Mouse (Mus musculus) c-Kit-positive CD71-positive TER-119-positive erythroid progenitor cells, embryonic 14.5 days (primary cell): Measurements from ENCODE around the gene Gm20388.

ENCODE experiments used
- DNase-seq: peaks from one replicate; pipeline ENCODE4 v3.0.0-alpha.2; 2013; ENCODE audit warnings: low spot score

The Gm20388 gene

DNA sequence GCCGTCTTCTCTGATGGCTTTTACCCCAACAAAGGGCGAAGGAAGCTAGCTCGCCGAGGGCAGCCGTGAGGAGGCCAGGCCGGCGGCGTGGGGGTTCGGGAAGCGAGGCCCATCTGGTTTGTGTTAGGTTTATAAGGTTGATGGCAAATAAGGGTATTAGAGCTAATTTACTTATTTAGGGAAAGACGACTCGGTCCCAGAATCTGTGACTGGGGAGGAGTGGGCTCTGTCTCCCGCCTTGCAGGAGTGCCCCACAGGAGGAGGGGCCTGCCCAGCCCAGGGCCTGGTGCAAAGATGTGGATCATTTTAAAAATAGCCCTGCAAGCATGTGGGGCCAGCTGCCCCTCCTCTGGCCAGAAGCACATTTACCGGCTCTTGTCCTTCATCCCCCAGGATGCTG, 928.4 kb downstream of the Gm20388 start:
- no peak for DNase-seq

DNA sequence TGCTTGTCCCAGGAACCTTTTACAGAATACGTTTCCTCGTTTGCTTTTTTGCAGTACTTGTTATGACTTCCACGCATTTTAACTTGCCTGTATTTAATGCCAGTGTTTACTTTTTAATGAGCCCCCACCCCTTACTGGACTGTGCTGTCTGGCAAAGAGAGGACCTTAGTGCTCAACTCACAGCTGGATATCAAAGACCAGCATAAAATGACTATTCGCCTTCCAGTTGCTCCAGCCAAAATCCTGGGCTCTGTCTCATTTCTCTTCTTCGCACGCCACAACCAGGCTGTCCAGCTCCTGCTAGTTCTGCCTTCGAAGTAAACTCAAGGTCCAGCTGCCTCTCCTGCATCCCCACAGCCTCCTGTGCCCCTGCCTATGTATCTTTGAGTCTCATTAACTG, 932.4 kb downstream of the Gm20388 start:
- no peak for DNase-seq

- no peak for DNase-seq
Observed at GRCm38 (mm10) chr8:120846018-120846417, 935.4 kb downstream of the Gm20388 start.

DNA sequence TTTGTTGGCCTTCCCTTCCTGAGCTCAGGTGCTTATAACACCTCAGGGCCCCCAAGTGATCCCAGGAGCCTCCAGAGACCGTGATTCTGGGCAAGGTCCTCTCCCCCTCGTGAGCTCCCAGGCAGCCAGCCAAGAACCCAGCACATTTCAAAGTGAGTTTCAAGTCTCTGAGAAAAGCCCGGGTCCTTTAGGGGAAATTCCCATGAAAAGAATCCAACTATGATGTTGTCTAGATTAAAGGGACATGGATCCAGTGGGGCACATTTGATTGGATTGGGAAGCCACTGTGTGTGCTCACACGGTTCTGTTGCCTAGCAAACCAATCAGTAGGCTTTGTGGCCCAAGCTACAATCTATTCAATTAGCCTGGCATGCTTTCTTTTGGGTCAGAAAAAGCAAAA, 936.6 kb downstream of the Gm20388 start:
- no peak for DNase-seq

- DNase-seq = no peak
Observed at GRCm38 (mm10) chr8:120847735-120848134, 937.1 kb downstream of the Gm20388 start.

GRCm38 (mm10) chr8:120848434-120848833, 937.8 kb downstream of the Gm20388 start:
- no peak for DNase-seq

- DNase-seq = no peak
Observed at GRCm38 (mm10) chr8:120851411-120851810, 940.8 kb downstream of the Gm20388 start.

- no peak for DNase-seq
Observed at GRCm38 (mm10) chr8:120859881-120860280, 949.2 kb downstream of the Gm20388 start.

DNA sequence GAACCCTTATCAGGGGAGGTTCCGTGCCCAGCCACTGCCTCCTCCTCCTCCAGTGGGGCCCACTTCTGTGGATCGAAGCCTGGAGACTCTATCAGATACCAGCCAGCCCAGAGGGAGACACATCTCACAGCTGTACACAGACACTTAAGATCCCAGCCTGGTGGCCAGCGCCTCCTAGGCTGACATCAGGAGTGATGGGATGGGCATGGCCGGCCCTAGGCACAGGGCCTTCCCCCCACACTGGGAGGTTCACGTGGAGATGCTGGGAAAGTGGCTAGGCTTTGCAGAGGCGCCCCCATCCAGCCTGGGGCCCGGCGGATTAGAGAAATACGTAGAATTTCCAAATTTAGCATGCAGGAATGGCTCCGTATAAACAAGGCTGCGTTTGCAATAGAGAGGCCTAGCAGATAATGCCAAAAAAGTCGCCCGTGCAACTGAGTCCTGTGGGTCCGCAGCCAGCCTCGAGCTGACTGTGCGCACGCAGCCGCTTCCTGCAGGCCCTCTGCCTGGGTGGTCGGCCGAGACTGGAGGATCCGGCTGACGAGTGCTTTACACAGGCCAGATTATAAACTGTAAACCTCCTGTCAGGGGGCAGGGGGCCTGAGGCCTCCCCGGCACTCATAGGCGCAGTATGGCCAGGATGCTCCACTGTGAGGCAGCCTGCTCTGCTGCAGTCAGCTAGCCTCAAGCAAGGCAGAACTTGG, 949.9 kb downstream of the Gm20388 start:
- DNase-seq = no peak

DNA sequence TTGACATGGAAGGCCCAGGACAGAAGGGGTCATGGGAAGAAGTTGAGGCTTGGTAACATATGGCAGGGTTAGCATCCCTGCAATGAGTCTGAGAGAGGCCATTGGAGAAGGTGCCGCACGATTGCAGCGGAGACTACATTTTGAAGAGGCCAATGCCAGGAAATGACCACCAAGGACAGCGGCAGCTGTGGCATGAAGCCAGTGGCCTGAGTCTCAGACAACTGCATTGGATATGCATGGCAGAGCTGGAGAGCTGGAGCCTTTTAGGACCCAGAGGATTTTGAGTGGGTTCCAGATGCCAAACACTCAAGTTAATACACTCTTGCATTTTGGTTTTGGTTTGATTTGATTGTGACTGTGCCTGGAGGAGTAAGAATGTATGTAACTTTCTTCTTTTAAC, 953.0 kb downstream of the Gm20388 start:
- DNase-seq = no peak

DNA sequence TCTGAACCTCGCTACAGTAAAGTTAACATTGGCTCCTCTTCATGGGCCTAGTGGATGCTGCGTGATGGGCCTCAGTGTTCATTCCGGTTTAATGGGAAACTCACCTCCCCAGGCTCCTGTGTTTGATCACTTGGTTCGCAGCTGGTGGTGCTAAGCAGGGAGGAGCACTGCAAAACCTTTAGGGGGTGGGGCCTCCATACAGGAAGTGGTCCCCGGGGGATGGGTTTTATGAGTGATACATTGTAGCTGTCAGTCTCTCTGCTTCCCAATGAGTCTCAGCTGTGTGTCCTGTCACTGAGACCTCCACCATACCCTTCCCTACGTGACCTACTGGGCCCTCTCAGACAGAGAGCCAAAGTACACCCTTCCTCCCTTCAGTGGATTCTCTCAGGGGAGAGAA, 956.7 kb downstream of the Gm20388 start:
- DNase-seq = no peak

DNA sequence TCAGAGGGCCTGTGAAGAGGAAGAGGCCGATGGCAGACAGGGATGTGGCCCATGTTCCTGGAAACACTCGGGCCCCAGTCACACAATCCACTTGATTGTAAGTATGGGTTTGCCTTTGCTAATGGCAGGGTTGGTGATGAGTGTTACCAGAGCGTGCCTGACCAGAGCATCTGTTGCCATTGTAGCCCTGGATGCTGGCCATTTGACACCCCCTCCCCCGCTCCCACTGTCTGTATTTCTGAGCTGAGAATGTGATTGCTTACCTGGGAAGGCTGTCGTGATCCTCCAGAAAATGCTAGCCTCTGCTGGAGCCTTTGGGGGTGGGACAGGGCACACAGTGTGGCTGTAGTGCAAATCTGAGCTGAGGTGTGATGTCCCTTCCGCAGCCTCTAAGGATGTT, 962.0 kb downstream of the Gm20388 start:
- no peak for DNase-seq

DNA sequence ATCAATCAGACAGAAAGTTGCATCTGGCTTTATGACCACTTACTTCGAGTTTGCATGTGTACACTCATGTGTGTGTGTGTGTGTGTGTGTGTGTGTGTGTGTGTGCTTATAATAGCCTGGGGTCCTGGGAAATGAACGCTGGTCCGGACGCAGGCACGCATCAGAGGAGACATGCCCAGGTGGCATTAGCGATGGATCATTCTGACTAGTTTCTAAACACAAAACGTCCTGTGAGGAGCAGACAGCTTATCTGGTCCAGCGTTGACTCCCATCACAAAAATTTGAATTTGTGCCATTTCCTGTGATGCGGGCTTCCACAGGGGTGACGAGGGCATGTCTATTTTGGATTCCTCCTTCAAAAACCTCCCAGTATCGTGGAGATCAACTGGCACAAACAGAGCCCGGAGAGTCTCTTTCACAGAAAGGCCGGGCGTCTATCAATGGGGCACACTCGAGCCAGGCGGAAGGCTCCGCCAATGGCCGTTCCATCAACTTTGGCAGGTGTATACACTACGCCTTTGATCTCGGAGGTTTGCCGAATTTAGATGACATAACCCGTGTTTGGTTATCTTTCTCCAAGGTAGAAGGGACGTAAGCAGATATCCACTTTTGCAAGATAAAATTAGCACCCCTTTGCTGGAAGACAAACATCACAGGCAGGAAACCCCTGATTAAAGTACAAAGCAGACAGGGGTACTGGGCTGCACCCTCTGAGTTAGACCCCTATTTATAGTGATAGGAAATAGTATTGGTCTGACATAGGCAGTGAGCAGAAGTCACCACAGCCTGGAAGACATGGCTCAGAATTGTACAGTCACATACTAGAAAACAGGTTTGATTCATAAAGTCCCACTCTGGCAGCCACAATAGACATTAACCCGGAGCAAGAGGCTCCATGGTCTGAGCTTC, 965.6 kb downstream of the Gm20388 start:
- no peak for DNase-seq

DNA sequence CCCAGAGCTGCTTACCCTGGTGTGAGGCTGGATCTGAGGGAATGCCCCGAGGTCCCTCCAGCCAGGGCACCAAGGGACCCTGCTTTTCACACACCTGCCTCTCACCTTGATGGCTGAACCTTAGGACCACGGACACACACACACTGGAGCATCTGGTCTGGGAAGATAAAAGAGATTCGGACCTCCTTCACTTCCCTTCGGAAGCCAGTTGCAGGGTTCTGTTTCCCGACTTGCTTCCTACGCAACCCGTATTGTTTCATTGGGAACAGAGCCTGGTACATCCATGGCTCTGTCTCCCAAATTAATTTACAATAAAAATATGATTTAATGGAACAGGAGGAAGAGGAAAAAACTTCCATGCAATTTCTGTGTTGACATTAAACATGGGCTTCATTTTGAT, 966.4 kb downstream of the Gm20388 start:
- no peak for DNase-seq

GRCm38 (mm10) chr8:120879928-120880327, 969.3 kb downstream of the Gm20388 start:
- no peak for DNase-seq

DNA sequence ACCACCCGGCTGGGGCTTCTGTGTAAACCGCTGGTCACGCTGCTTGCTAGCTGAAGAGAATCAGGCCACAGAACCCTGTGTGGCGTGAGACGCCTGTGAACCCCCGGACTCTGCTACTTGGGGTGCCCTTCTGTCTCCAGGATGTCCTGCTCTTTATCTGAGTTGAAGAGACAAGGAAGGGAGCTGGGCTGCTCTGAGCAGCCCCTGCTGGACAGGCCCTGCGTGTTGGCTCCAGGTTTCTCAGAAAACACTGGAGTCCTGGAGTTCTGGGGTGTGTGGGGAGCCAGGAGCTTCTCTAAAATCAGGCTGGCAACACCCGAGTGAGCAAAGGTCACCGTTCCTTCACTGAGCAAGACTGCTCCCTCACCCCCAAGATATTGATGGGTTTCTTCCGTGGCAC, 971.0 kb downstream of the Gm20388 start:
- DNase-seq = no peak

DNA sequence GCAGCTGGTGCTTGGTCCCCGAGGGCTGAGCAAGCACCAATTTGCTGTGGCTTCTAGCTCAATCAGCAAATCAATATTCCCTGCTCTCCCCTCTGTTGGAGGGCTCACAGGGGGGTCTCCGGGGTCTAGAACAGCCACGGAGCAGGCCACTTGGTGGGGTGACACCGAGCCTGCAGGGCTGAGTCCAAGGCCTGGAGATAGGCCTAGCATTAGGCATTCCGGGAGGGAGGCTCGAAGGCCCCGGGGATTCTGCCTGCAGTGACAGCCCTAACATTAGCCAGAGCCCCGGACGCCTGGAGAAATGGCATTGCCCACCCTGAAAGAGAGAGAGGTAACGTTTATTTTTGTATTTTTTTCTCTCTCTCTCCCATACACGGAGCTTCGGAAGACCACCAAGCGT, 972.0 kb downstream of the Gm20388 start:
- no peak for DNase-seq

GRCm38 (mm10) chr8:120883369-120883768, 972.7 kb downstream of the Gm20388 start:
- no peak for DNase-seq

DNA sequence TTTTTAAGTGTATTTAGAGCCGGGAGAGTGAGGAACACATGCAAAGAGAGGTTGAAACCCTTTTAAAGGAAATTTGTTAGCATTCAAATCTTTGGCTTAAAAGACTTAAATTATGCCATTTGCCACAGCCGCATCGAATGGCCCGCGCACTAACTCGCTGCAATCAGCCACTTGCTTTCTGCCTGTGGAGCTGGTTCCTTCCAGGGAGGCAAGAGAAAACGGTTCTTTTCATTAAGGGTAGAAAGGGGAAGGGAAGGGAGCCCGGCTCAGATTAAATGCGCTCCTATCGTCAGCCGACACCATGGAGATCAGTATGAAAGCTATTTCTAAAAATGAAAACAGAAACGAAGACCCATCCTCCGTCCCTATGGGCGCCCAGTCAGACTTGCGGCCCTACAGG, 973.2 kb downstream of the Gm20388 start:
- DNase-seq = no peak

DNA sequence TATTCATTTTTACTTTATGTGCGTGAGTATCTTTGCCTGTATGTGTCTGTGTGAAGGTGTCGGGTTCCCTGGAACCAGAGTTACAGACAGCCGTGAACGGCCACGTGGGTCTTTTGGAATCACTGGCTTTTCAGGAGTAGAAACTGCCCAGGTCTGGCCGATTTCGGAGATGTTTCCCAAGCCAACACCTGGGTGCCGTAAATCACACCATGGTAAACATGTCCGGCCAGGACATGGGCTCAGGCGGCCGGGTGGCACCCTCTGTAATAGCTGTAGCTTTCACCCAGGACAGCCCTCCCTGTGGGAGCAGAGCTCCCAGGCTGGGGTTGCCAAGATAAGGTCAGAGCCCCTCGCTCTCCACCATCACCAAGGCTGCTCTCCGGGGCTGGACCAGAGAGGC, 974.2 kb downstream of the Gm20388 start:
- DNase-seq = no peak

DNA sequence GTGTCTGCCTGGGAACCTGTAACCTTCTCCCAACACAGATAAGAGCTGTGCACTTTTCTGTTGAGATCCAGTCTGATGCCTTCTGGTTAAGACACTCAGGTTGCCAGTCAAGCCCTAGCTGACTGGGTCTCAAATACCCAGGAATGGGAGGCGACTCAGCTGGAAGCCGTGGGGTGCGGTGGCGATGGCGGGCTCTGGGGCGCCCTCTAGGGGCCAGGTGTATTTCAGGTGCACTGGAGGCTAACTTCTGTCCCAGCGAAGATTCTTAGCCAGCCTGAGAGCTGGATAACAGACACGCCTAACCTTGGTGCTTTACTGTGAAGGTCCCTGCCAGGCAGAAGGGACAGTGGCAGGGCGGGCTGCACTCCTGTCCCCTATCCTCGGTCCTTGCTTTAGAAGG, 976.6 kb downstream of the Gm20388 start:
- DNase-seq = no peak

DNA sequence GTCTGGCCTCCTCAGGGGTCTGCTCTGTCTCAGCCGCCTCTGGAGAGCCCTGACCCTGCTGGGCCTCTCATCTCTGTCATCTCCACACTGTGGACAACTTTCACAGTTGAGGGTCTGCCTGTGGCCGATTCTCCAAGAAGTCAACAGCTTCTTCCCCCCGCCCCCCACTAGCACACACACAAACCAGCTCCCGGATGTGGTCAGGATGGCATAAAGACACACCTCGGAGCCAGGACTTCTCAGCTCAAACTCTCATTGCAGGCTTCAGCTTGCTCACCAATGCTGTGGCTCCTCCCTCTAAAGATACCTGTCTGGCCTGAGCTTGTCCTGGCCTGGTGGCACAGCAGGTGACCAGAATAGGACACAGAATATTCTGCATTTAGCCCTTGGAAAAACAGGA, 977.4 kb downstream of the Gm20388 start:
- DNase-seq = no peak

GRCm38 (mm10) chr8:120889189-120889588, 978.5 kb downstream of the Gm20388 start:
- DNase-seq = no peak

- DNase-seq = no peak
Observed at GRCm38 (mm10) chr8:120890068-120890467, 979.4 kb downstream of the Gm20388 start.
